Mouse (Mus musculus): ENCODE results near the gene Pex5l. TPM values are rescaled to one million over a fixed set of nuclear protein-coding genes. Genes with fewer than 3 reads are reported as not detected.

The Pex5l gene
- polyA plus RNA-seq (2015; fragmentation: Nextera tagmentation; extraction: Ambion mirVana): not detected in 2 replicates

GRCm38 (mm10) chr3:33142901-33143461 is at the start of gene Pex5l:
Gene Pex5l (minus strand): TSS chr3:33143247.
- H3K4me1 ChIP-seq (ENCODE audit: insufficient read depth): peaks cover 6% of the 10 kb centered on the region; the same call in 1 of the 2 replicates
- peak within 1 kb of the TSS; percentile 36 for H3K4me3 ChIP-seq (ENCODE audit: low read depth, low read length)
- DNase-seq (peak; percentile 49), ATAC-seq (peak; percentile 93)
- H3K4me2 ChIP-seq (ENCODE audit: low read depth, low read length): peak within 1 kb of the TSS; percentile 68
- no peak within 1 kb of the TSS for H3K9ac ChIP-seq (replicated peaks)
- peaks cover 11% of the 10 kb centered on the region for H3K27me3 ChIP-seq (ENCODE audit: insufficient read depth, low read length)
- H3K9me3 ChIP-seq (ENCODE audit: low read length): no peaks in the 10 kb centered on the region
- TF ChIP-seq CTCF (IDR thresholded peaks at IDR 0.05; ENCODE audit: low read depth) (no peak), EP300 (IDR thresholded peaks at IDR 0.05; ENCODE audit: low read depth) (no peak)
- 2% methylated on average over 51 of the region's 88 CpGs for WGBS (ENCODE audit: insufficient replicate concordance)
- H3K36me3 ChIP-seq (replicated peaks; ENCODE audit: insufficient read depth, low read length): no peaks in the 10 kb centered on the region
- no peak within 1 kb of the TSS for H3K27ac ChIP-seq (ENCODE audit: low read depth)

DNA sequence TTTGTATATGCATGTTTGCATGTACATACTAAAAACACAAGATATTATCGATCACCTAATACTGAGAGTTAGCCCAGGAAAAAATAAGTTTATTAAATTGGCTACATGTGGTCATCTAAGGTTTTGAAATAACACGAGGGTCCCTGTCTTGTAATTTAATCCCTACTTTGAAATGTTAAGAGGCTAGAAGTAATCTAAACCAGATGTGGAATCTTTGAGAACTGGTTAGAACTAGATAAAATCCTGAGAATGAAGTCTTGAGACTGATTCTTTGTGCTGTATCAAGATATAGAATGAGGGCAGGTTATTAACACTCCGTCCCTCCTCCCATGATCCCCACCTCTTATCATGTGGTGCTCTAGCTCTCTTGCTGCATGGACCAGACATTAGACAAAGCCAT is 22.1 kb upstream of the Pex5l start:
- Histone ChIP-seq H3K27ac (ENCODE audit: low read depth) (no peak overlapping the region), H3K27me3 (ENCODE audit: insufficient read depth, low read length) (no peaks in the 10 kb centered on the region), H3K9me3 (ENCODE audit: low read length) (no peaks in the 10 kb centered on the region), H3K4me3 (ENCODE audit: low read depth, low read length) (no peak overlapping the region), H3K4me2 (ENCODE audit: low read depth, low read length) (no peak overlapping the region), H3K36me3 (replicated peaks; ENCODE audit: insufficient read depth, low read length) (no peaks in the 10 kb centered on the region), H3K9ac (replicated peaks) (no peak overlapping the region), H3K4me1 (ENCODE audit: insufficient read depth) (no peaks in the 10 kb centered on the region)
- 59% methylated on average over 3 of the region's 3 CpGs for WGBS (ENCODE audit: insufficient replicate concordance)
- ATAC-seq (no peak), DNase-seq (no peak)
- TF ChIP-seq CTCF (IDR thresholded peaks at IDR 0.05; ENCODE audit: low read depth) (no peak), EP300 (IDR thresholded peaks at IDR 0.05; ENCODE audit: low read depth) (no peak)

DNA sequence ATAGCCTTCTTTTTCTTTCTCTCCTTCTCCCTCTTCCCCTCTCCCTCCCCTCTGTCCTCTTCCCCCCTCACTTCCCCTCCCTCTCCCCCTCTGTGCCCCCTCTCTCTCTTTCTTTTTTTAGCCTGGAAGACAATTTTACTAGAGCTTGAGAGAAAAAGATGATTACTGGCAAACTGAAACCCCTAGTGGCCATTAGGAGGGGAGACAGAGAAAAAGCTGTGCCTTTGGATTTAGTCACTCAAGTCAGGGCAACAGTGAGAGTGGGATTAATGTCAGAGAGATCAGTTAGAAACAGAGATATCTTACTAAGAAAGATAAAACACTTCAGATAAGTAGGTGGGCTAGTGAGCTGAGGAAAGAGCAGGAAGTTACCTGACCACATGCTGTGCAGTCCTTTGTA is 20.8 kb upstream of the Pex5l start:
- ATAC-seq (no peak), DNase-seq (no peak)
- no peaks in the 10 kb centered on the region for H3K27me3 ChIP-seq (ENCODE audit: insufficient read depth, low read length)
- H3K36me3 ChIP-seq (replicated peaks; ENCODE audit: insufficient read depth, low read length): no peaks in the 10 kb centered on the region
- H3K27ac ChIP-seq (ENCODE audit: low read depth): no peak overlapping the region
- no peaks in the 10 kb centered on the region for H3K4me1 ChIP-seq (ENCODE audit: insufficient read depth)
- no peak overlapping the region for H3K9ac ChIP-seq (replicated peaks)
- H3K4me2 ChIP-seq (ENCODE audit: low read depth, low read length): no peak overlapping the region
- no peak overlapping the region for H3K4me3 ChIP-seq (ENCODE audit: low read depth, low read length)
- TF ChIP-seq EP300 (IDR thresholded peaks at IDR 0.05; ENCODE audit: low read depth): no peak
- no peak for TF ChIP-seq CTCF (IDR thresholded peaks at IDR 0.05; ENCODE audit: low read depth)
- H3K9me3 ChIP-seq (ENCODE audit: low read length): no peaks in the 10 kb centered on the region

- Histone ChIP-seq H3K27ac (ENCODE audit: low read depth) (no peak overlapping the region), H3K36me3 (replicated peaks; ENCODE audit: insufficient read depth, low read length) (no peaks in the 10 kb centered on the region), H3K9ac (replicated peaks) (no peak overlapping the region), H3K4me3 (ENCODE audit: low read depth, low read length) (no peak overlapping the region), H3K4me1 (ENCODE audit: insufficient read depth) (peaks cover 6% of the 10 kb centered on the region; the same call in 1 of the 2 replicates), H3K27me3 (ENCODE audit: insufficient read depth, low read length) (peaks cover 11% of the 10 kb centered on the region), H3K4me2 (ENCODE audit: low read depth, low read length) (no peak overlapping the region), H3K9me3 (ENCODE audit: low read length) (no peaks in the 10 kb centered on the region)
- WGBS (ENCODE audit: insufficient replicate concordance): 53% methylated on average over 7 of the region's 7 CpGs
- TF ChIP-seq EP300 (IDR thresholded peaks at IDR 0.05; ENCODE audit: low read depth) (no peak), CTCF (IDR thresholded peaks at IDR 0.05; ENCODE audit: low read depth) (no peak)
- DNase-seq (no peak), ATAC-seq (no peak)
Observed at GRCm38 (mm10) chr3:33143592-33143991, 545 bp upstream of the Pex5l start.

DNA sequence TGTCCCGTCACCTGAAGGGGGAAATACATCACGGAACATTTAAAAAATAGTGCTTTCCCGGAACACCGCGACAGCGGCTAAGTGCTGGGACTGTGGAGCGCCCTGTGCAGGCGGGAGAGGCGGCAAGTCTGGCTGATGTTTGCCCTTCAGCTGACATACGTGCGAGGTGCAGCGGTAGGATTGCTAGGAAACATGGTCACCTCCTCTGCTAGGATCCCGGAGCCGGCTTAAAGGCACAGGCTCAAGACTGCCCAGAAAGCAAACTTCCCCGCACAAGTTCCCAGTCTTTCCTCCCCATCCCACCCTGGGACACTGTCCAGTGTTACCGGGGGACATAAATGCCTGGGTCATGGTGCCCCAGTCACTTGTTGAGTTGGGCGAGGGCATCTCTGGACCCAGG is 649 bp downstream of the Pex5l start:
- Histone ChIP-seq H3K9ac (replicated peaks) (no peak overlapping the region), H3K36me3 (replicated peaks; ENCODE audit: insufficient read depth, low read length) (no peaks in the 10 kb centered on the region), H3K27ac (ENCODE audit: low read depth) (no peak overlapping the region), H3K9me3 (ENCODE audit: low read length) (no peaks in the 10 kb centered on the region), H3K4me2 (ENCODE audit: low read depth, low read length) (peak overlapping the region; percentile 68), H3K4me3 (ENCODE audit: low read depth, low read length) (peak overlapping the region; percentile 36), H3K4me1 (ENCODE audit: insufficient read depth) (peaks cover 6% of the 10 kb centered on the region; the same call in 1 of the 2 replicates), H3K27me3 (ENCODE audit: insufficient read depth, low read length) (peaks cover 11% of the 10 kb centered on the region)
- DNase-seq: peak; percentile 12
- 3% methylated on average over 17 of the region's 17 CpGs for WGBS (ENCODE audit: insufficient replicate concordance)
- TF ChIP-seq CTCF (IDR thresholded peaks at IDR 0.05; ENCODE audit: low read depth): no peak
- TF ChIP-seq EP300 (IDR thresholded peaks at IDR 0.05; ENCODE audit: low read depth): no peak
- no peak for ATAC-seq

DNA sequence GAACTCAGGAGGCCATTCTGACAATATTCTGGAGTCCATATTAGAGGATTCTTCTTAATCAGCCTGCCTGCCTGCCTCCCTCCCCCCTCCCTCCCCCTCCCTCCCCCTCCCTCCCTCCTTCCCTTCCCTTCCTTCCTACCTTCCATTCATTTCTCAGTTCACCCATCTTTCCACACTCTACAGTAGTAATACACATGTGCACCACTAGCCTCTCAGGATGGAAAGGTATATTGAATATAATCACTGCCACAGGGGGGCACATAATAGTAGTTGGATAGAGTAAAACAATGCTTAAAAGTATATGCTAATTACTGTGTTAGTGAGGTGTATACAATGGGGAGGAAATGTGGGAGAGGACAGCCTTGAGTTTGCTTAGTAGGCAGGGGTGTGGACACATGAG is 13.1 kb downstream of the Pex5l start:
- H3K9ac ChIP-seq (replicated peaks): no peak overlapping the region
- H3K4me3 ChIP-seq (ENCODE audit: low read depth, low read length): no peak overlapping the region
- no peaks in the 10 kb centered on the region for H3K9me3 ChIP-seq (ENCODE audit: low read length)
- H3K36me3 ChIP-seq (replicated peaks; ENCODE audit: insufficient read depth, low read length): no peaks in the 10 kb centered on the region
- DNase-seq: no peak
- H3K4me1 ChIP-seq (ENCODE audit: insufficient read depth): no peaks in the 10 kb centered on the region
- ATAC-seq: no peak
- H3K27ac ChIP-seq (ENCODE audit: low read depth): no peak overlapping the region
- H3K27me3 ChIP-seq (ENCODE audit: insufficient read depth, low read length): no peaks in the 10 kb centered on the region
- H3K4me2 ChIP-seq (ENCODE audit: low read depth, low read length): no peak overlapping the region
- TF ChIP-seq CTCF (IDR thresholded peaks at IDR 0.05; ENCODE audit: low read depth) (no peak), EP300 (IDR thresholded peaks at IDR 0.05; ENCODE audit: low read depth) (no peak)

- H3K36me3 ChIP-seq (replicated peaks; ENCODE audit: insufficient read depth, low read length): no peaks in the 10 kb centered on the region
- no peaks in the 10 kb centered on the region for H3K27me3 ChIP-seq (ENCODE audit: insufficient read depth, low read length)
- WGBS (ENCODE audit: insufficient replicate concordance): 74% methylated on average over 5 of the region's 5 CpGs
- DNase-seq: no peak
- no peak for TF ChIP-seq EP300 (IDR thresholded peaks at IDR 0.05; ENCODE audit: low read depth)
- no peak for TF ChIP-seq CTCF (IDR thresholded peaks at IDR 0.05; ENCODE audit: low read depth)
- no peak for ATAC-seq
- H3K4me3 ChIP-seq (ENCODE audit: low read depth, low read length): no peak overlapping the region
- no peaks in the 10 kb centered on the region for H3K9me3 ChIP-seq (ENCODE audit: low read length)
- no peaks in the 10 kb centered on the region for H3K4me1 ChIP-seq (ENCODE audit: insufficient read depth)
- H3K27ac ChIP-seq (ENCODE audit: low read depth): no peak overlapping the region
- no peak overlapping the region for H3K9ac ChIP-seq (replicated peaks)
- H3K4me2 ChIP-seq (ENCODE audit: low read depth, low read length): no peak overlapping the region
Observed at GRCm38 (mm10) chr3:33124796-33125195, 18.3 kb downstream of the Pex5l start.

Measured in liver, postnatal 0 days (tissue).